Mouse (Mus musculus) erythroblast, embryonic 14.5 days (primary cell): Measurements from ENCODE around the gene Exosc5. TPM values are rescaled to one million over a fixed set of nuclear protein-coding genes. Genes with fewer than 3 reads are reported as not detected.

Experiments used
- H3K27me3 ChIP-seq: 2 replicates; pipeline ENCODE4 v1.6.1; 2012; ENCODE audit warnings: inconsistent platforms; ENCODE audit not compliant: control insufficient read depth
- H3K36me3 ChIP-seq: 2 replicates; pipeline ENCODE4 v1.6.1; 2012; ENCODE audit warnings: mild to moderate bottlenecking, inconsistent platforms; ENCODE audit not compliant: control insufficient read depth
- H3K4me1 ChIP-seq: 2 replicates; pipeline ENCODE4 v1.6.1; 2012; ENCODE audit warnings: inconsistent platforms; ENCODE audit not compliant: control insufficient read depth
- H3K4me3 ChIP-seq: replicated peaks from 2 replicates; pipeline ENCODE3; 2012; ENCODE audit warnings: moderate library complexity, mild to moderate bottlenecking, inconsistent platforms
- H3K9me3 ChIP-seq: 2 replicates; pipeline ENCODE4 v1.6.1; 2012; ENCODE audit warnings: low read length, inconsistent platforms, mixed read lengths; ENCODE audit not compliant: control insufficient read depth
- GATA1 ChIP-seq: IDR thresholded peaks from 2 replicates; pipeline ENCODE4 v1.6.1; 2012; ENCODE audit warnings: low read length, inconsistent platforms, mixed read lengths
- TAL1 ChIP-seq: IDR thresholded peaks from 3 replicates; pipeline ENCODE4 v1.6.1; 2012; ENCODE audit warnings: low read length, inconsistent platforms, mixed read lengths
- polyA plus RNA-seq: library from polyadenylated mRNA; stranded (reverse); fragments of >175 nt; gene quantifications from 2 replicates; pipeline ENCODE4 v1.2.3, GENCODE M21; 2012

Gene Exosc5
- polyA plus RNA-seq, 1 experiment: 11.8 TPM

- no peak for TF ChIP-seq TAL1
- TF ChIP-seq GATA1: no peak
- H3K4me3 ChIP-seq: peak overlapping the region; percentile 83
- peaks cover 17% of the 10 kb centered on the region for H3K4me1 ChIP-seq
- no peaks in the 10 kb centered on the region for H3K9me3 ChIP-seq
- no peaks in the 10 kb centered on the region for H3K27me3 ChIP-seq
- peaks cover 21% of the 10 kb centered on the region for H3K36me3 ChIP-seq
These were observed 39.3 kb upstream of the Exosc5 start for GRCm38 (mm10) chr7:25619722-25619991.

DNA sequence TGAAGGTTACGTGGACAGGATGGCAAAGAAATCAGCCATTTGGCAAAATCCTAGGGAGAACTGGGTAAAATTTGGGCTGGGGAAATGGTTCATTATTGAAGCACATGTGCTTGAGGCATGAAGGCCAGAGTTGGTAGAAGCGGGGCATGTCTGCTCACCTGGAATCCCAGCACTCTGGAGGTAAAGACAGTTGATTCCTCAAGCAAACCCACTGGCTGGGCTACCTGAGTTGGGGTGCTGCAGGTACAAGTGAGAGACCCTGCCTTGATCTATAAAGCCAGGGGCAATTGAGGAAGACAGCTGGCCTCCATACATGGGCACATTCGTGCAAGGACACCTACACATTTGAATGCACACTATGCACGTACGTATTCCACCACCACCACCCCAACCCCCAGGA, 38.9 kb upstream of the Exosc5 start:
- no peaks in the 10 kb centered on the region for H3K27me3 ChIP-seq
- H3K4me3 ChIP-seq: peak overlapping the region; percentile 83
- TF ChIP-seq TAL1 (no peak), GATA1 (no peak)

GRCm38 (mm10) chr7:25620751-25621150, 38.2 kb upstream of the Exosc5 start:
- no peaks in the 10 kb centered on the region for H3K27me3 ChIP-seq
- H3K4me1 ChIP-seq: peaks cover 20% of the 10 kb centered on the region
- TF ChIP-seq TAL1: no peak
- no peaks in the 10 kb centered on the region for H3K9me3 ChIP-seq
- peaks cover 26% of the 10 kb centered on the region for H3K36me3 ChIP-seq
- no peak overlapping the region for H3K4me3 ChIP-seq

More for the DNA sequence above, 38.9 kb upstream of the Exosc5 start:
- peaks cover 17% of the 10 kb centered on the region for H3K4me1 ChIP-seq
- no peaks in the 10 kb centered on the region for H3K9me3 ChIP-seq
- H3K36me3 ChIP-seq: peaks cover 23% of the 10 kb centered on the region

- no peak for TF ChIP-seq GATA1
- no peak for TF ChIP-seq TAL1
- Histone ChIP-seq H3K36me3 (peaks cover 27% of the 10 kb centered on the region), H3K27me3 (no peaks in the 10 kb centered on the region), H3K9me3 (no peaks in the 10 kb centered on the region), H3K4me1 (peaks cover 47% of the 10 kb centered on the region), H3K4me3 (no peak overlapping the region)
These were observed 35.0 kb upstream of the Exosc5 start for GRCm38 (mm10) chr7:25623857-25624370.

- Histone ChIP-seq H3K9me3 (no peaks in the 10 kb centered on the region), H3K36me3 (peaks cover 29% of the 10 kb centered on the region), H3K4me3 (no peak overlapping the region), H3K4me1 (peaks cover 40% of the 10 kb centered on the region), H3K27me3 (no peaks in the 10 kb centered on the region)
- no peak for TF ChIP-seq TAL1
- TF ChIP-seq GATA1: no peak
These were observed 34.1 kb upstream of the Exosc5 start for GRCm38 (mm10) chr7:25624851-25625250.

DNA sequence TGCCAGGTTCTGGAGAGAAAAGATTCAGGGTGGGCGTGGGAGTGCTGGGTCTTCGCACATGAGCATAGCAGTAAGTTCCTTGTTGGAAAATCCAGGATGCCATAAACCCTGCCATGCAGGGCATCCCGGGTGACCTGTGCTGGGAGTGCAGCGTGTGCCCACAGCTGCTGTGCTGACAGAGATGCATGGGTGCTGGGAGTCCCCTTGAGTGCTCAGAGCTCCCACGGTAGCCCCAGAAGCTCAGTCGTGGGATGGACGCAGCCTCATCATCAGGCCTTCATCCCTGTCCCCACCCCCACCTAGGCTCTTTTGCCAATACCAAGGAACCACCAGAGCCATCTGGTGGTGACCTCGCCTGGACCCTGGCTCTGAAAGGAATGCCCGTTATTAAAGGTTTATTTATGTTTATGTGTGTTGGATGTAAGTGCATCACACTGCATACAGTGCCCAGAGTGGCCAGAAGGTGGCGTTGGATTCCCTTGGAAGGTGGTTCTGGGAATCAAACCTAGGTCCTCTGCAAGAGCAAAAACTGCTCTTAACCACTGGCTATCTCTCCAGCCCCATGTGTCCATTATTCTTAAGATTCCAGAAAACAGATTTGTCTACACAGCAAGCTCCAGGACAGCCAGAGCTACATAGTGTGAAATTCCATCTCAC, 33.2 kb upstream of the Exosc5 start:
- no peaks in the 10 kb centered on the region for H3K9me3 ChIP-seq
- H3K27me3 ChIP-seq: no peaks in the 10 kb centered on the region
- H3K4me1 ChIP-seq: peaks cover 36% of the 10 kb centered on the region
- H3K36me3 ChIP-seq: peaks cover 35% of the 10 kb centered on the region
- H3K4me3 ChIP-seq: no peak overlapping the region
- no peak for TF ChIP-seq GATA1
- no peak for TF ChIP-seq TAL1

GRCm38 (mm10) chr7:25626509-25627430, 32.2 kb upstream of the Exosc5 start, which contains the start of gene B3gnt8:
Gene B3gnt8, plus strand, starts transcription at chr7:25626654.
- peaks cover 39% of the 10 kb centered on the region for H3K36me3 ChIP-seq
- H3K4me1 ChIP-seq: peaks cover 36% of the 10 kb centered on the region
- H3K9me3 ChIP-seq: no peaks in the 10 kb centered on the region
- H3K27me3 ChIP-seq: no peaks in the 10 kb centered on the region
- H3K4me3 ChIP-seq: peak within 1 kb of the TSS; percentile 63
- TF ChIP-seq TAL1 (no peak), GATA1 (no peak)

- Histone ChIP-seq H3K4me3 (peak overlapping the region; percentile 63), H3K9me3 (no peaks in the 10 kb centered on the region), H3K36me3 (peaks cover 38% of the 10 kb centered on the region), H3K27me3 (no peaks in the 10 kb centered on the region), H3K4me1 (peaks cover 36% of the 10 kb centered on the region)
- no peak for TF ChIP-seq GATA1
- TF ChIP-seq TAL1: no peak
These were observed 31.3 kb upstream of the Exosc5 start for GRCm38 (mm10) chr7:25627431-25628322.
